Mouse (Mus musculus): ENCODE measurements at regions not wholly inside any gene's neighbourhood (a gene's known extent, or its start where the extent isn't known, plus 50 kb on each side); places are given as distances from the start of the nearest gene placed in this dataset.

DNA sequence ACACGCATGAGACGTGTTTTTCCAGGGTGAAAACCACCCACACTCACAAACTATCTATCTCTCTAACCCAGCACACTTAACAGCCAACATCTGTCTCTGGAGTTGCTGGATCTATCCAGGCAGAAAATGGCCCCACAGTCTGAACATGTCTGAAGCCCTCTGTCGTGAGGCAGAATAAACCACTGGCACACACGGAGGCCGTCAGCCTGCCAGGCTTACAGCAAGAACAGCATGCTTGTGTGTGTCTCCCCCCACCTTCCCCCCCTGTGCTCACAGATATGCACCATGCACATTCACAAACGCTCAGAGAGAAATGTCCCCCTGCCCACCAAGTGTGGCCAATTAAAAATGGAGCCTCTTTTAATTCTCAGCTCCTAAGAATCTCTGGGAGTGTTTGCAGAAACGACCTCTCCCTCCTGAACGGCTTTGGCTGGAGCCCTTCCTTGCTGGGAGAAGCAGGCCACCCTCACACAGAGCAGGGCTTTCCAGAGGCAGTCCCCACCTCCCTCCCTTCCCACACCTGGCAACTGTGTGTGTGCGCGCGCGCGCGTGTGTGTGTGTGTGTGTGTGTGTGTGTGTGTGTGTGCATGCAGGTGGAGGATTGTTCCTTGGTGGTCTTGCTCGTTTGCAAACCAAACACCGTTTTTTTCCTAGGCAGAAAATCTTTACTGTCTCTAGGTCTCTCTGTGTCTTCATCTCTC is 88.7 kb downstream of the Edn3 start:
- Histone ChIP-seq H3K36me3 (ENCODE audit: control insufficient read depth, insufficient read depth, low read length) (no peaks in the 10 kb centered on the region), H3K9ac (ENCODE audit: low read length) (no peak overlapping the region), H3K4me2 (ENCODE audit: low read length) (no peak overlapping the region), H3K9me3 (replicated peaks; ENCODE audit: control insufficient read depth, low read length) (no peaks in the 10 kb centered on the region), H3K27me3 (replicated peaks; ENCODE audit: control insufficient read depth, insufficient read depth, low read length) (no peaks in the 10 kb centered on the region), H3K27ac (ENCODE audit: low read depth, low read length) (peak overlapping the region; percentile 21; the same call in 1 of the 2 replicates), H3K4me3 (ENCODE audit: low read depth, low read length) (no peak overlapping the region), H3K4me1 (ENCODE audit: control insufficient read depth, insufficient read depth, low read length) (peaks cover 2% of the 10 kb centered on the region; the same call in 1 of the 2 replicates)
- WGBS, result 38% methylated on average over 16 of the region's 16 CpGs
- DNase-seq (ENCODE audit: low spot score), result peak; percentile 29
- ATAC-seq, result peak; percentile 38; the same call in 1 of the 2 replicates

DNA sequence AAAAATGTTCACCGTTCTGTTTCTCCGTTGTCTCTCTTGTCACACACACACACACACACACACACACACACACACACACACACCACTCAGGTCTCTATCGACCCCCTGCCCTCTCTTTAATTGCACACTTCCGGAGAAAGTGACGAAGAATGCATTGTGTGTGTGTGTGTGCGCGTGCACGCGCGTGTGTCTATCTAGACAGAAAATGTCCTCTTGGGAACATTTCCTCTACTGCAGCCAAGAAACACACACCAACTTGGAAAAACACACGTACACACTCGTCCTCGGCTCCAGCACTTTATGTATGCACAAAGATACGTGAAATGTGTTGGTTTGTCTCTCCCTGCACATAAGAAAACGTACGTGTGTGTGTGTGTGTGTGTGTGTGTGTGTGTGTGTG is 90.4 kb downstream of the Edn3 start:
- Histone ChIP-seq H3K27me3 (replicated peaks; ENCODE audit: control insufficient read depth, insufficient read depth, low read length) (no peaks in the 10 kb centered on the region), H3K9ac (ENCODE audit: low read length) (no peak overlapping the region), H3K4me3 (ENCODE audit: low read depth, low read length) (no peak overlapping the region), H3K9me3 (replicated peaks; ENCODE audit: control insufficient read depth, low read length) (no peaks in the 10 kb centered on the region), H3K4me2 (ENCODE audit: low read length) (no peak overlapping the region), H3K4me1 (ENCODE audit: control insufficient read depth, insufficient read depth, low read length) (peaks cover 2% of the 10 kb centered on the region; the same call in 1 of the 2 replicates), H3K36me3 (ENCODE audit: control insufficient read depth, insufficient read depth, low read length) (no peaks in the 10 kb centered on the region), H3K27ac (ENCODE audit: low read depth, low read length) (no peak overlapping the region)
- WGBS, result 72% methylated on average over 16 of the region's 16 CpGs
- DNase-seq (ENCODE audit: low spot score) (no peak), ATAC-seq (no peak)

DNA sequence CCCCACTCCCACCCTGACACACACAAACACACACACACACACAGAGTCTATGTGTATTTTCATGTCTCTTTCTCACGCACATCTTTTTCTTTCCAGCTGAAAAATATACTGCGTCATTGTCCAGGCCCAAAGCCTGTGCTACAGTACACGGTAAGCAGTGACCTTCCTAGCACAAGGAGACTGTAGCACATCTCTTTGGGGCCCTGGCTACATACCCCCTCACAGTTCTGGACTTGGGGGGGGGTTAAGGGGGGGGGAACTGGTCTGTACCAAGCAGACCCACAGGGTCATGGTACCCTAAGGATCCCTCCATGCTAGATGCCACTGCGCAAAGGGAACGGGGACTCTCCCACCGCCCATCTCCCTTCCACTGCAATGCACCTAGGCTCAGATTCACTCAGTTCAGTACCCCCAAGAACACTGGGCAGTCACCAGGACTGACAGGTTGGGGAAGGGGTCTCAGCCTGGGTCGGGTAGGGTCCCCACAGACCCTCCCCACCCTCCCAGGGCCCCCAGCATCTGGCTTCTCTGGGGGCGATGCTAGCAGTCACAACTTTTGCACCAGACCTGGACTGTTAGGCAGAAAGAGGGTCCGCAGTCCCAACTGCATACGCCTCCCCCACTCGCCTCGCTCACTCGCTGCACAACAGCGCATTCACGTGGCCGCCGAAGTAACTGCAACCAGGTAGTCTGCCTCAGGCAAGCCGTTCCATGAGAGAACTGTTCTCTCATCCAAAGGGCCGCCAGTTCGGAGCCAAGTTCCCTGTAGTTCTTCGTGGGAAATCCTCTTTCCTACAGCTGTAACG is 91.3 kb downstream of the Edn3 start:
- no peak overlapping the region for H3K4me2 ChIP-seq (ENCODE audit: low read length)
- ATAC-seq (peak; percentile 78), DNase-seq (ENCODE audit: low spot score) (peak; percentile 72)
- no peak overlapping the region for H3K9ac ChIP-seq (ENCODE audit: low read length)
- no peak overlapping the region for H3K27ac ChIP-seq (ENCODE audit: low read depth, low read length)
- no peak overlapping the region for H3K4me3 ChIP-seq (ENCODE audit: low read depth, low read length)
- H3K4me1 ChIP-seq (ENCODE audit: control insufficient read depth, insufficient read depth, low read length), result peaks cover 2% of the 10 kb centered on the region; the same call in 1 of the 2 replicates
- whole genome bisulfite sequencing, result 20% methylated on average over 22 of the region's 22 CpGs
- H3K27me3 ChIP-seq (replicated peaks; ENCODE audit: control insufficient read depth, insufficient read depth, low read length), result no peaks in the 10 kb centered on the region
- no peaks in the 10 kb centered on the region for H3K9me3 ChIP-seq (replicated peaks; ENCODE audit: control insufficient read depth, low read length)
- H3K36me3 ChIP-seq (ENCODE audit: control insufficient read depth, insufficient read depth, low read length), result no peaks in the 10 kb centered on the region

DNA sequence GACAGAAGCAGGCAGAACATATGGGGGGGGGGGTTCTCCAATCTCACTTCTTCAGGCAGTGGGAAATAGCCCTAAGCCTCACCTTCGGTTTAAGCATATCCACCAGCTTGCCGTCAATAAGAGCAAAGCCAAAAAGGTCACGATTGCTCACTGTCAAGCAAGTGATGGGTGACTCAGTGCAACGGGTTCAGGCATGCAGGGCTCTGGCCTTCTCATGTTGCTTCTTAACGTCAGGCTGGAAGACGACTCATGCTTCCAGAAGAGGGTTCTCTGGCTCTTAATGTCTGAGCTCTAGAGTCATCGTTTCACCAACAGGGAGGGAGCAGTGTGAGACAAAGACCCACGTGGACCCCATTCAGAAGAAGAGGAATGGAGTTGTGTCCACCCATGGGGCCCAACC is 93.4 kb downstream of the Edn3 start:
- H3K4me1 ChIP-seq (ENCODE audit: control insufficient read depth, insufficient read depth, low read length), result peaks cover 5% of the 10 kb centered on the region; the same call in 1 of the 2 replicates
- ATAC-seq (no peak), DNase-seq (ENCODE audit: low spot score) (no peak)
- no peaks in the 10 kb centered on the region for H3K27me3 ChIP-seq (replicated peaks; ENCODE audit: control insufficient read depth, insufficient read depth, low read length)
- no peaks in the 10 kb centered on the region for H3K36me3 ChIP-seq (ENCODE audit: control insufficient read depth, insufficient read depth, low read length)
- WGBS, result 92% methylated on average over 8 of the region's 8 CpGs
- no peak overlapping the region for H3K27ac ChIP-seq (ENCODE audit: low read depth, low read length)
- H3K9ac ChIP-seq (ENCODE audit: low read length), result no peak overlapping the region
- H3K4me3 ChIP-seq (ENCODE audit: low read depth, low read length), result no peak overlapping the region
- H3K9me3 ChIP-seq (replicated peaks; ENCODE audit: control insufficient read depth, low read length), result no peaks in the 10 kb centered on the region
- H3K4me2 ChIP-seq (ENCODE audit: low read length), result no peak overlapping the region

DNA sequence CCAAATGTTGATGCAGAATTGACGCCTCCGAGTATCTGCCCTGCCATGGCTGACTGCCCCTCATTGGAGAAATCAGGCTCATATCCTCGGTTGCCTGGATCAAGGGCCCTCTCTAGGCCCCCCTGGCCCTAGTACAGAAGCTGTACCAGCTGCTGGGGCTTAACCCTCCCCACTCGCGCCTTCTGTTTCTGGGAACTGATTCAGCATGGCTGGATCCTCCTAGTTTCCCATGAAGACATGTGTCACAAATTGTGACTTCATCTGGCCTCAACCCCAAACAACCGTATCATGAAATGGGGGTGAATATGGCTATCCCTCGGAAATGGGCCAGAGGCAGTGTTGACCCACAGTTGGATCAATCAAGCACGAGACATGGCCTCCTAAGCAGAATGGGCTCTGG is 95.1 kb downstream of the Edn3 start:
- WGBS, result 81% methylated on average over 8 of the region's 8 CpGs
- H3K4me3 ChIP-seq (ENCODE audit: low read depth, low read length), result no peak overlapping the region
- no peak overlapping the region for H3K4me2 ChIP-seq (ENCODE audit: low read length)
- H3K4me1 ChIP-seq (ENCODE audit: control insufficient read depth, insufficient read depth, low read length), result peaks cover 2% of the 10 kb centered on the region; the same call in 1 of the 2 replicates
- no peak overlapping the region for H3K9ac ChIP-seq (ENCODE audit: low read length)
- no peaks in the 10 kb centered on the region for H3K27me3 ChIP-seq (replicated peaks; ENCODE audit: control insufficient read depth, insufficient read depth, low read length)
- ATAC-seq, result no peak
- H3K36me3 ChIP-seq (ENCODE audit: control insufficient read depth, insufficient read depth, low read length), result no peaks in the 10 kb centered on the region
- H3K9me3 ChIP-seq (replicated peaks; ENCODE audit: control insufficient read depth, low read length), result no peaks in the 10 kb centered on the region
- no peak overlapping the region for H3K27ac ChIP-seq (ENCODE audit: low read depth, low read length)
- DNase-seq (ENCODE audit: low spot score), result no peak

DNA sequence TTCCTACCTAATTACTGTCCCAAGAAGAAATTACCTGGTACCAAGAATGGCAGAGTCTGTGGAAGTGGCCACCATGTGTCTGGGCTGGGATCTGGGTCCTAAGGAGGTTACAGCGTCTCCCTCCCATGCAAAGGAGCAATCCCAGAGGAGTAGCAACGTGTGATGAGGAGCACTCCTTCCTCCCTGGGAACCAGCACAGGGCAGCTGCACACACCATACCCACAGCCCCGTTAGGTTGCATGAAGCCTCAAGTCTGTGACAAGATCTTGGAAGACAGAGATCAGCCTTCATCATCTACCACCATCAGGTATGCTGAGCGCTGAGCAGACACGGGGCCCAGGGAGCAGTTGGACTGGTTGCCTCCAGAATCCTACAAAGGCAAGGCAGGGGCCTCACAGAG is 95.7 kb downstream of the Edn3 start:
- Histone ChIP-seq H3K27ac (ENCODE audit: low read depth, low read length) (no peak overlapping the region), H3K4me1 (ENCODE audit: control insufficient read depth, insufficient read depth, low read length) (peaks cover 2% of the 10 kb centered on the region; the same call in 1 of the 2 replicates), H3K4me2 (ENCODE audit: low read length) (no peak overlapping the region), H3K9me3 (replicated peaks; ENCODE audit: control insufficient read depth, low read length) (no peaks in the 10 kb centered on the region), H3K4me3 (ENCODE audit: low read depth, low read length) (no peak overlapping the region), H3K36me3 (ENCODE audit: control insufficient read depth, insufficient read depth, low read length) (no peaks in the 10 kb centered on the region), H3K27me3 (replicated peaks; ENCODE audit: control insufficient read depth, insufficient read depth, low read length) (no peaks in the 10 kb centered on the region), H3K9ac (ENCODE audit: low read length) (no peak overlapping the region)
- DNase-seq (ENCODE audit: low spot score), result no peak
- no peak for ATAC-seq
- 91% methylated on average over 5 of the region's 5 CpGs for WGBS

DNA sequence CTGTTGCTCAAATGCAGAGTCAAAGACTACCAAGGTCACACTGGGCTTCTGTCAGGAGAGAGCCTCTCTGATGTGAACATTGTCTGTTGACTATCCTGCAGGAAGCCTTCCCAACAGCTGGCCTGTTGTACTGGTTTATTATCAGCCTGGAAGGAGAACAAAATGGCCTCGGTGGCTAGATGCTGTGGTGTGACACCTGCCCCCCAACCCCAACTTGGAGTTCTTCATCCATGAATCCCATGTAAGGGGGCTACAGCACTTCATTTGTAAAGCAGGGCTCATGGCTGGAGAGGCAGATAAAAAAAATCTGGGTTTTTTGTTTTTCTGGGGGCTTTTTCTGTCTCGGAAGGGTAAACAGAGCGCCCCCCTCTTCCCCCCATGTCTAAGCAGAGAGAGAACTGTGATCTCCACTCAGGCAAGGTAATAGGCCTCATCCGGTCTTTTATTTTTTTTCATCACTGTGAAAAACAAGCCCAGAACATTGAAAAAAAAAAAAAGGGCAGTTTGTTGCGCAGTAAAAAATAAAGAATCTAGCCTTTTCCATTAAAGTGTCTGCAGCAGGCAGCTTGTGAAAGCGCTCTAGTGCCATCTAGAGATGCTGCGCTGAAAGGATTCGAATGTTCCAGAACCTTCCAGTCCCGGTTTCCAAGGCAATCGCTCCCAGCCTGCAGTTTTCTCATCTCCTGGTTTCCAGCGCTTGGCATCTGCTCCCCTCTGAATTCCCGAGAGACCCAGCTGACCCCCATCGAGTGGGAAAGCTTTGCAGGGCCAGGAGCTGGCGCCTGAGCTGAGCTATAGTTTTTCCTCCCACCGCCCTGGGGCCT is 97.8 kb downstream of the Edn3 start:
- H3K4me2 ChIP-seq (ENCODE audit: low read length), result no peak overlapping the region
- DNase-seq (ENCODE audit: low spot score), result peak; percentile 95

DNA sequence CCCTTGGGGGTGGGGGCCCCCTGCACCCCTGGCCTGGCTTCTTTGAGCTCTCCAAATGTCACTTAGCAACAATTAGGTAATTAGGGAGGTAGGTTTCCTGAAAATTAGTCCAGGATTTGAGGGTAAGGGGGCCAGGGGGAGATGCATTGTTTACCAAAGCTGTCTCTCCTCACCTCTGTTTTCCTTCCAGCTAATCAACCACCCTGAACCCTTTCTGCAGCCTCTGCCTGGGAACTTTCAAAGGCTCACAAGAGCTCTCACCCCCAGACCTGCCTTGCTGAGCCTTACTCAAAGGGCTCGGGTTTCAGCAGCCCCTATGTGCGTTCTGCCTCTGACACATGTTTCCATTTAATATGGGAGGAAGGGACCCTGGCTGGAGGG is 98.4 kb downstream of the Edn3 start:
- peaks cover 2% of the 10 kb centered on the region; the same call in 1 of the 2 replicates for H3K4me1 ChIP-seq (ENCODE audit: control insufficient read depth, insufficient read depth, low read length)
- no peak overlapping the region for H3K4me3 ChIP-seq (ENCODE audit: low read depth, low read length)
- ATAC-seq (peak; percentile 60), DNase-seq (ENCODE audit: low spot score) (peak; percentile 58)
- H3K36me3 ChIP-seq (ENCODE audit: control insufficient read depth, insufficient read depth, low read length), result no peaks in the 10 kb centered on the region
- peak overlapping the region; percentile 65; the same call in 1 of the 2 replicates for H3K27ac ChIP-seq (ENCODE audit: low read depth, low read length)
- H3K9ac ChIP-seq (ENCODE audit: low read length), result peak overlapping the region; percentile 33; the same call in 1 of the 2 replicates
- no peaks in the 10 kb centered on the region for H3K9me3 ChIP-seq (replicated peaks; ENCODE audit: control insufficient read depth, low read length)
- WGBS, result 0% methylated on average over 2 of the region's 2 CpGs
- H3K27me3 ChIP-seq (replicated peaks; ENCODE audit: control insufficient read depth, insufficient read depth, low read length), result no peaks in the 10 kb centered on the region
- H3K4me2 ChIP-seq (ENCODE audit: low read length), result no peak overlapping the region

More for the DNA sequence above, 97.8 kb downstream of the Edn3 start:
- no peaks in the 10 kb centered on the region for H3K36me3 ChIP-seq (ENCODE audit: control insufficient read depth, insufficient read depth, low read length)
- peak overlapping the region; percentile 33; the same call in 1 of the 2 replicates for H3K9ac ChIP-seq (ENCODE audit: low read length)
- H3K4me1 ChIP-seq (ENCODE audit: control insufficient read depth, insufficient read depth, low read length), result peaks cover 2% of the 10 kb centered on the region; the same call in 1 of the 2 replicates
- no peak overlapping the region for H3K4me3 ChIP-seq (ENCODE audit: low read depth, low read length)
- H3K27ac ChIP-seq (ENCODE audit: low read depth, low read length), result peak overlapping the region; percentile 65; the same call in 1 of the 2 replicates
- ATAC-seq, result peak; percentile 77
- H3K9me3 ChIP-seq (replicated peaks; ENCODE audit: control insufficient read depth, low read length), result no peaks in the 10 kb centered on the region
- 11% methylated on average over 15 of the region's 15 CpGs for WGBS
- H3K27me3 ChIP-seq (replicated peaks; ENCODE audit: control insufficient read depth, insufficient read depth, low read length), result no peaks in the 10 kb centered on the region

Measured in forebrain, embryonic 14.5 days (tissue).